Mouse (Mus musculus) heart, embryonic 10.5 days (tissue): ENCODE results near the gene Ndufb10. TPM values are rescaled to one million over a fixed set of nuclear protein-coding genes. Genes with fewer than 3 reads are reported as not detected.
A peak's percentile ranks its signal among the peaks of the same experiment; 100 is the strongest.

Experiments used
- DNase-seq: peaks from one replicate; pipeline ENCODE4 v3.0.0-alpha.2; 2017; ENCODE audit warnings: low spot score
- H3K27ac ChIP-seq: fragments of 300-500 bp; sonication (generic); 2 replicates; pipeline ENCODE4 v1.5.1; 2016; ENCODE audit warnings: mild to moderate bottlenecking
- H3K27me3 ChIP-seq: fragments of 300-500 bp; sonication (generic); 2 replicates; pipeline ENCODE4 v1.6.1; 2016; ENCODE audit warnings: mild to moderate bottlenecking; ENCODE audit not compliant: poor library complexity, insufficient read depth, severe bottlenecking
- H3K36me3 ChIP-seq: fragments of 300-500 bp; sonication (generic); 2 replicates; pipeline ENCODE4 v1.6.1; 2016; ENCODE audit warnings: mild to moderate bottlenecking, moderate library complexity
- H3K4me1 ChIP-seq: fragments of 300-500 bp; sonication (generic); 2 replicates; pipeline ENCODE4 v1.6.1; 2016; ENCODE audit warnings: mild to moderate bottlenecking
- H3K4me3 ChIP-seq: fragments of 300-500 bp; sonication (generic); 2 replicates; pipeline ENCODE4 v1.5.1; 2016; ENCODE audit warnings: mild to moderate bottlenecking, moderate library complexity
- H3K9me3 ChIP-seq: fragments of 300-500 bp; sonication (generic); 2 replicates; pipeline ENCODE4 v1.6.1; 2016; ENCODE audit warnings: mild to moderate bottlenecking, moderate library complexity
- WGBS: fragments of 180-500 bp; shearing (Covaris S2); methylation state at CpG from one replicate; pipeline ENCODE4 v1.1.7; 2016; 5-methylcytosine and 5-hydroxymethylcytosine counted together
- polyA plus RNA-seq: library from polyadenylated mRNA; unstranded; fragments of >200 nt; fragmentation: Nextera tagmentation; extraction: Ambion mirVana; gene quantifications from 2 replicates; pipeline ENCODE4 v1.2.1, GENCODE M21; 2016

Ndufb10 gene
- polyA plus RNA-seq, result 342 and 383 TPM in 2 replicates

- WGBS, result under 1% methylated on average over 30 of the region's 30 CpGs
- H3K9me3 ChIP-seq, result no peaks in the 10 kb centered on the region
- H3K4me1 ChIP-seq, result peaks cover 25% of the 10 kb centered on the region
- H3K27me3 ChIP-seq, result no peaks in the 10 kb centered on the region; the same call in 1 of the 2 replicates
- H3K36me3 ChIP-seq, result peaks cover 18% of the 10 kb centered on the region
- H3K27ac ChIP-seq, result peak within 1 kb of the TSS; percentile 87
- peak within 1 kb of the TSS; percentile 78 for H3K4me3 ChIP-seq
- peak; percentile 97 for DNase-seq
Measured at GRCm38 (mm10) chr17:24724184-24724583, at the start of gene Ndufb10. Ndufb10 (minus strand) TSS chr17:24724478.

- Histone ChIP-seq H3K4me1 (no peaks in the 10 kb centered on the region), H3K36me3 (no peaks in the 10 kb centered on the region), H3K4me3 (no peak overlapping the region), H3K27me3 (peaks cover 9% of the 10 kb centered on the region; the same call in 1 of the 2 replicates), H3K9me3 (no peaks in the 10 kb centered on the region), H3K27ac (no peak overlapping the region)
- no peak for DNase-seq
- WGBS, result 77% methylated on average over 5 of the region's 5 CpGs
Measured at GRCm38 (mm10) chr17:24773241-24773640, 49.0 kb upstream of the Ndufb10 start.

GRCm38 (mm10) chr17:24769146-24769545, 44.9 kb upstream of the Ndufb10 start:
- peaks cover 22% of the 10 kb centered on the region for H3K4me1 ChIP-seq
- DNase-seq, result no peak

GRCm38 (mm10) chr17:24766266-24766875, 42.1 kb upstream of the Ndufb10 start:
- no peak for DNase-seq
- Histone ChIP-seq H3K36me3 (no peaks in the 10 kb centered on the region), H3K4me1 (peaks cover 40% of the 10 kb centered on the region), H3K27ac (peak overlapping the region; percentile 52; the same call in 1 of the 2 replicates), H3K4me3 (no peak overlapping the region), H3K27me3 (peaks cover 13% of the 10 kb centered on the region; the same call in 1 of the 2 replicates), H3K9me3 (no peaks in the 10 kb centered on the region)
- WGBS, result 17% methylated on average over 12 of the region's 12 CpGs

More at GRCm38 (mm10) chr17:24769146-24769545, 44.9 kb upstream of the Ndufb10 start:
- no peaks in the 10 kb centered on the region for H3K36me3 ChIP-seq
- 41% methylated on average over 3 of the region's 3 CpGs for WGBS
- H3K27ac ChIP-seq, result no peak overlapping the region
- H3K4me3 ChIP-seq, result no peak overlapping the region
- H3K9me3 ChIP-seq, result no peaks in the 10 kb centered on the region
- peaks cover 13% of the 10 kb centered on the region; the same call in 1 of the 2 replicates for H3K27me3 ChIP-seq

GRCm38 (mm10) chr17:24765016-24765905, 41.0 kb upstream of the Ndufb10 start:
- Histone ChIP-seq H3K4me3 (peak overlapping the region; percentile 22; the same call in 1 of the 2 replicates), H3K4me1 (peaks cover 44% of the 10 kb centered on the region)
- 38% methylated on average over 21 of the region's 22 CpGs for WGBS

GRCm38 (mm10) chr17:24761121-24761520, 36.8 kb upstream of the Ndufb10 start:
- Histone ChIP-seq H3K9me3 (no peaks in the 10 kb centered on the region), H3K4me3 (no peak overlapping the region), H3K27ac (no peak overlapping the region), H3K4me1 (peaks cover 39% of the 10 kb centered on the region), H3K27me3 (peaks cover 20% of the 10 kb centered on the region), H3K36me3 (no peaks in the 10 kb centered on the region)
- no peak for DNase-seq
- 54% methylated on average over 5 of the region's 5 CpGs for WGBS

More at GRCm38 (mm10) chr17:24765016-24765905, 41.0 kb upstream of the Ndufb10 start:
- no peak for DNase-seq
- peak overlapping the region; percentile 47 for H3K27ac ChIP-seq
- no peaks in the 10 kb centered on the region for H3K36me3 ChIP-seq
- H3K27me3 ChIP-seq, result peaks cover 13% of the 10 kb centered on the region; the same call in 1 of the 2 replicates
- H3K9me3 ChIP-seq, result no peaks in the 10 kb centered on the region

- no peak overlapping the region for H3K27ac ChIP-seq
- H3K36me3 ChIP-seq, result no peaks in the 10 kb centered on the region
- H3K4me1 ChIP-seq, result peaks cover 28% of the 10 kb centered on the region
- DNase-seq, result no peak
- H3K27me3 ChIP-seq, result peaks cover 58% of the 10 kb centered on the region
- H3K9me3 ChIP-seq, result no peaks in the 10 kb centered on the region
- 70% methylated on average over 1 of the region's 1 CpGs for WGBS
- H3K4me3 ChIP-seq, result no peak overlapping the region
Measured at GRCm38 (mm10) chr17:24757394-24757793, 33.1 kb upstream of the Ndufb10 start.

- Histone ChIP-seq H3K27me3 (peaks cover 79% of the 10 kb centered on the region), H3K4me1 (peaks cover 19% of the 10 kb centered on the region), H3K27ac (no peak within 1 kb of the TSS), H3K4me3 (peak within 1 kb of the TSS; percentile 70), H3K36me3 (no peaks in the 10 kb centered on the region), H3K9me3 (no peaks in the 10 kb centered on the region)
- under 1% methylated on average over 73 of the region's 82 CpGs for WGBS
- no peak for DNase-seq
Measured at GRCm38 (mm10) chr17:24752415-24753394, 28.4 kb upstream of the Ndufb10 start, which contains the start of gene Hs3st6. Hs3st6 (plus strand) TSS chr17:24752988.

- 9% methylated on average over 4 of the region's 4 CpGs for WGBS
- no peak overlapping the region for H3K27ac ChIP-seq
- H3K36me3 ChIP-seq, result no peaks in the 10 kb centered on the region
- peaks cover 75% of the 10 kb centered on the region for H3K27me3 ChIP-seq
- no peak for DNase-seq
- no peaks in the 10 kb centered on the region for H3K9me3 ChIP-seq
- no peak overlapping the region for H3K4me3 ChIP-seq
- peaks cover 23% of the 10 kb centered on the region for H3K4me1 ChIP-seq
Measured at GRCm38 (mm10) chr17:24751528-24751927, 27.2 kb upstream of the Ndufb10 start.

GRCm38 (mm10) chr17:24746986-24747385, 22.7 kb upstream of the Ndufb10 start:
- Histone ChIP-seq H3K4me3 (no peak overlapping the region), H3K27ac (no peak overlapping the region), H3K4me1 (peaks cover 5% of the 10 kb centered on the region; the same call in 1 of the 2 replicates), H3K9me3 (no peaks in the 10 kb centered on the region), H3K36me3 (peaks cover 2% of the 10 kb centered on the region; the same call in 1 of the 2 replicates), H3K27me3 (peaks cover 30% of the 10 kb centered on the region)
- no peak for DNase-seq
- WGBS, result 45% methylated on average over 4 of the region's 4 CpGs

- H3K4me1 ChIP-seq, result 0 out of 2 replicates have a peak, but pooled peaks cover 4% of the 10 kb centered on the region
- no peak overlapping the region for H3K4me3 ChIP-seq
- no peaks in the 10 kb centered on the region for H3K9me3 ChIP-seq
- H3K27me3 ChIP-seq, result peaks cover 18% of the 10 kb centered on the region
- H3K27ac ChIP-seq, result no peak overlapping the region
- H3K36me3 ChIP-seq, result peaks cover 6% of the 10 kb centered on the region; the same call in 1 of the 2 replicates
- peak; percentile 90 for DNase-seq
- WGBS, result 19% methylated on average over 7 of the region's 7 CpGs
Measured at GRCm38 (mm10) chr17:24745526-24746497, 21.5 kb upstream of the Ndufb10 start.
